Mouse (Mus musculus) testis, adult 2 months (tissue): Measurements from ENCODE around the gene Fnip2.

Source experiments
- CTCF ChIP-seq: fragments of 200-500 bp; IDR thresholded peaks from 2 replicates; pipeline ENCODE4 v1.5.1; 2012; ENCODE audit warnings: low read depth, mild to moderate bottlenecking, inconsistent platforms, low read length, moderate library complexity; ENCODE audit not compliant: control insufficient read depth, insufficient read depth, insufficient replicate concordance
- POLR2A ChIP-seq: fragments of 200-500 bp; IDR thresholded peaks from 2 replicates; pipeline ENCODE4 v1.6.1; 2012; ENCODE audit warnings: low read depth, mild to moderate bottlenecking, inconsistent platforms, low read length, moderate library complexity; ENCODE audit not compliant: control insufficient read depth

DNA sequence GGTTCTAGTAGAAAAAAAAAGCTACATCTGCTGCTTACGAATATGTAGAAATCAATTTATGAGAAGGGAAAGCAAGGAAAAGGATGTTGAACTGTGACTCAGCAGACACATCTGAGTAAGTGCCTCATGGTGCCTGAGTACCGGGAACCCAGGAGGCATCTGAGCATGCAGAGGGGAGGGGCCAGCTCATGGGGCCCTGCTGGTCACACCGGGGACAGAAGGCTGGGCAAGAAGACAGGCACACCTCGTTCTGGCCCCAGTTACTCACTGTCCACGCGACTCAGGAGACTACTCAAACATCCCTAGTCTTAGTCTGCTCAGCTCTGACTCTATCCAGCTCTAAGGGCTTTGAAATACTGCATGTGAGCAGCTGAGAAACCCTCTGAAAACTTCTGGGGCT, 25.0 kb downstream of the Fnip2 start:
- TF ChIP-seq CTCF (no peak), POLR2A (no peak)
